Mouse (Mus musculus) heart, embryonic 15.5 days (tissue): Measurements from ENCODE around the gene Gpr161. TPM values are rescaled to one million over a fixed set of nuclear protein-coding genes. Genes with fewer than 3 reads are reported as not detected.

Source experiments
- ATAC-seq: fragments of 200-750 bp; cut with Nextera tagmentation; replicated peaks from 2 replicates; pipeline ENCODE4 v1.8.0; 2017; ENCODE audit warnings: low read depth, moderate TSS enrichment; ENCODE audit not compliant: insufficient number of reproducible peaks, insufficient read depth, low FRiP score
- H3K27ac ChIP-seq: fragments of 300-500 bp; sonication (generic); 2 replicates; pipeline ENCODE4 v1.5.1; 2015; ENCODE audit warnings: mild to moderate bottlenecking, inconsistent platforms
- H3K27me3 ChIP-seq: fragments of 300-500 bp; sonication (generic); 2 replicates; pipeline ENCODE4 v1.6.1; 2015; ENCODE audit warnings: inconsistent platforms
- H3K36me3 ChIP-seq: fragments of 300-500 bp; sonication (generic); 2 replicates; pipeline ENCODE4 v1.6.1; 2015; ENCODE audit warnings: mild to moderate bottlenecking, inconsistent platforms
- H3K4me1 ChIP-seq: fragments of 300-500 bp; sonication (generic); replicated peaks from 2 replicates; pipeline ENCODE4 v1.6.1; 2015; ENCODE audit warnings: inconsistent platforms
- H3K4me2 ChIP-seq: fragments of 300-500 bp; sonication (generic); 2 replicates; pipeline ENCODE4 v1.6.1; 2015; ENCODE audit warnings: inconsistent platforms, mild to moderate bottlenecking, moderate library complexity
- H3K4me3 ChIP-seq: fragments of 300-500 bp; sonication (generic); 2 replicates; pipeline ENCODE4 v1.5.1; 2015; ENCODE audit warnings: mild to moderate bottlenecking, inconsistent platforms
- H3K9ac ChIP-seq: fragments of 300-500 bp; sonication (generic); 2 replicates; pipeline ENCODE4 v1.6.1; 2015; ENCODE audit warnings: mild to moderate bottlenecking, inconsistent platforms
- H3K9me3 ChIP-seq: fragments of 300-500 bp; sonication (generic); replicated peaks from 2 replicates; pipeline ENCODE4 v1.6.1; 2016; ENCODE audit warnings: inconsistent platforms
- WGBS: fragments of 180-500 bp; shearing (Covaris S2); methylation state at CpG from one replicate; pipeline ENCODE4 v1.1.7; 2015; ENCODE audit warnings: mixed read lengths; 5-methylcytosine and 5-hydroxymethylcytosine counted together
- polyA plus RNA-seq: library from polyadenylated mRNA; unstranded; fragments of >200 nt; fragmentation: Nextera tagmentation; extraction: Ambion mirVana; gene quantifications from 2 replicates; pipeline ENCODE4 v1.2.1, GENCODE M21; 2015

The Gpr161 gene
- 0.47 and 0.81 TPM in 2 replicates for polyA plus RNA-seq

DNA sequence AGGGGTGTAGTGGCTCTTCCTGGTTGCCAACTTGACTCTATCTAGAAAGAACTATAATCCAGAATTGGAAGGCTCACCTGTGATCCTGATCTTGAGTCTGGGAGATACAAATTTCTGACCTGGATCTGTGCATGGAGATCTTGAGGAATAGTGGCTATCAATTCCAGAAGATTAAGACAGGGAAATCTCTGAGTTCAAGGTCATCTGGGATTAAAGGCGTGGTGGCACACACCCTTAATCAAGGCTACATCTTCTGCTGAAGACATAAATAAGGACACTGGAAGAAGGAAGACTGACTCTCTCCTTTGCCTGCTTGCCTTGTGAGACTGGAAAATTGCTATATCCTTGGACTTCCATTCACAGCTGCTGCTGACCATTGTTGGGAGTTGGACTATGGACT lies at the start of gene Gpr161:
Gpr161 (plus strand) TSS at position 301 of the 400 bp plus-strand sequence.
- Histone ChIP-seq H3K4me2 (no peak within 1 kb of the TSS), H3K4me3 (no peak within 1 kb of the TSS), H3K4me1 (no peaks in the 10 kb centered on the region), H3K27me3 (no peaks in the 10 kb centered on the region), H3K9ac (no peak within 1 kb of the TSS), H3K9me3 (no peaks in the 10 kb centered on the region), H3K27ac (no peak within 1 kb of the TSS), H3K36me3 (no peaks in the 10 kb centered on the region)
- ATAC-seq = no peak
- 85% methylated on average over 1 of the region's 1 CpGs for WGBS

DNA sequence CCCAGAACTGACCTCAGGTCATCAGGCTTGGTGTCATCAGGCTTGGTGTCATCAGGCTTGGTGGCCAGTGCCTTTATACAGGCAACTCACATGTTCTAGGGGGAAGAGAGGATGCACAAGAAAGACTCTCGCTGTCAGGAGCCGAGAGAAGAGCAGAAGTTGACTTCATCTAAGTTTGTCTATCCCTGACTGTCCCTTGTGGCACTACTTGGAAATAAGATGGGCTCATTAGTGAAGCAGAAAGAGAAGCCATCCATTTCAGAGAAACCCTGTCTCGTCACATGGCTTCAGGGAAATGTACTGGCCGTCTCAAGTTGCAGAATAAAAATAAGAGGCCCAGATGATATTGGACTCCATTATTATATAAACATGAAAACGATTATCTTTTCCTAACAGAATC lies 49.0 kb upstream of the Gpr161 start:
- Histone ChIP-seq H3K4me1 (no peaks in the 10 kb centered on the region), H3K27ac (no peak overlapping the region), H3K4me2 (no peak overlapping the region), H3K4me3 (no peak overlapping the region), H3K36me3 (no peaks in the 10 kb centered on the region), H3K9me3 (no peaks in the 10 kb centered on the region), H3K27me3 (no peaks in the 10 kb centered on the region), H3K9ac (no peak overlapping the region)
- 72% methylated on average over 5 of the region's 5 CpGs for WGBS
- no peak for ATAC-seq

DNA sequence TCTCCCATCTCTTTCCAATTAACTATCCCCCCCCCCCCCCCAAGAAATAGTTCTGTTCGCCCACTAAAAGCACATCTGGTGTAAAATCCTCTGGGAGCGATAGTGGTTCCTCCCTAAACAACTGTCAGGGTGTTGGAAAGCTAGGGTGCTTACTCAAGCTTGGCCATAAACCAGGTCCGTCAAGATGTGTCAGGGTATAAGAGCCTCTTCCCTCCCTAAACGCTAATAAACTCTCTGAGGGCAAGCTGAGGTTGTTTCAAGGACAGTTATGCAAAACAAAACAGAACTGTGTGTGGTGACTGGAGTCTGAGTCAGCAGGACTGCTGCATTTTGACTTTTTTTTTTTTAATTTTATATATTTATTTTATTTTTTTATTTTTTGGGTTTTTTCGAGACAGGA lies 48.5 kb upstream of the Gpr161 start:
- H3K4me2 ChIP-seq = no peak overlapping the region
- H3K36me3 ChIP-seq = no peaks in the 10 kb centered on the region
- no peaks in the 10 kb centered on the region for H3K4me1 ChIP-seq
- H3K9me3 ChIP-seq = no peaks in the 10 kb centered on the region
- ATAC-seq = no peak
- H3K9ac ChIP-seq = no peak overlapping the region
- no peaks in the 10 kb centered on the region for H3K27me3 ChIP-seq
- no peak overlapping the region for H3K27ac ChIP-seq
- H3K4me3 ChIP-seq = no peak overlapping the region
- 62% methylated on average over 5 of the region's 5 CpGs for WGBS

DNA sequence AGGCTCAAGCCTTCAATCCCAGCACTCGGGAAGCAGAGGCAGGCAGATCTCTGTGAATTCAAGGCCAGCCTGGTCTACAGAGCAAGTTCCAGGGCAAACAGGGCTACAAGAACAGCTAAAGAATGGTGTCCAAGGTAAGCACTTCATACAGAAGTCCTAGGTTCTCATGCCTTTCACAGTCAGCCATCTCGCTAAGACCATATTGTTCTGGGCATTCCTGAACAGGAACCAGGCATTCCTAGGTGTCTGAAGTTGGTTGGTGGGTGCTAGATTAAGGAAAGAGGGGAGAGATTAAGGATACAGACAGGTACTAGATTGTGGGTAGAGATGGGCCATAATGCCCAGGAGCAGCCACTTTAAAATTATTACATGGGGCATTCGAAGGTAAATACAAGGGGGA lies 47.8 kb upstream of the Gpr161 start:
- ATAC-seq = no peak
- H3K9me3 ChIP-seq = no peaks in the 10 kb centered on the region
- H3K27me3 ChIP-seq = no peaks in the 10 kb centered on the region
- no peak overlapping the region for H3K4me2 ChIP-seq
- no peaks in the 10 kb centered on the region for H3K36me3 ChIP-seq
- H3K4me1 ChIP-seq = peaks cover 2% of the 10 kb centered on the region; the same call in 1 of the 2 replicates
- no peak overlapping the region for H3K9ac ChIP-seq
- 85% methylated on average over 3 of the region's 3 CpGs for WGBS
- H3K4me3 ChIP-seq = no peak overlapping the region
- no peak overlapping the region for H3K27ac ChIP-seq

DNA sequence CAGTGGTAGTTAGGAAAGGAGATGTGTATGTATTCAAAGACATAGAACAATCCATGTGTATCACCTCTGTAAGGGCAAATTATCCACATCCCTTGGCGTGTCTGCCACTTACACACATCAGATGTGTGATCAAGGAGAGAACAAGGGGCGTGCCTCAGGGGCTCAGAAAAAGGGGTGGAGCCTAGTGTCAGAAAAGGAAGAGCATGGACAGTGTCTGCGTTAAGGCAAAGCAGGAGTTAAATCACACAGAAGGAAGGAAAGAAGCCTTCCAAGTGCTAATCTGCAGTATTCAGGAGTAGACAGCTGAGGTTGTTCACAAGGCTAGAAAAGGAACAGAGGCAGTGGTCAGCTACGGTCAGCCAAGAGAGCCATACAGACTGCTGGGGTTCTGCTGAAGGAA lies 46.7 kb upstream of the Gpr161 start:
- peaks cover 2% of the 10 kb centered on the region; the same call in 1 of the 2 replicates for H3K4me1 ChIP-seq
- no peak overlapping the region for H3K4me3 ChIP-seq
- no peak overlapping the region for H3K27ac ChIP-seq
- ATAC-seq = no peak
- H3K4me2 ChIP-seq = no peak overlapping the region
- 42% methylated on average over 4 of the region's 4 CpGs for WGBS
- no peaks in the 10 kb centered on the region for H3K9me3 ChIP-seq
- H3K27me3 ChIP-seq = no peaks in the 10 kb centered on the region
- H3K9ac ChIP-seq = no peak overlapping the region
- H3K36me3 ChIP-seq = no peaks in the 10 kb centered on the region

DNA sequence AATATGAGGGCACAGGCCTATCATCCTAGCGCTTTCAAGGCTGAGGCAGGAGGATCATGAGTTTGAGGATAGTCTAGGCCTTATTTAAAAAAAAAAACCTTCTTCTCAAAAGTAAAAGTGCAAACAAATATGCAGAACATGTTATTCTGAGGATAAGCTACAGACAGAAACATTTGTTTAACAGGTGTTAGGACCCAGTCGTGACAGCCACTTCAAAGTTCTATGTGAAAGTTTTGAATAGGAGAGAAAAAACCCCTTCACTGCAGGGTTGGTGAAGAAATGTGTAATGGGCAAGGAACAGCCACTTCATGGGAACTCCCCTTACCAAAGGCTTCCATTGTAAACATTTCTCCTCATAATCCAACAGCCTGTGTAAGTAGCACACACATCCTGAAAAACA lies 45.0 kb upstream of the Gpr161 start:
- H3K9me3 ChIP-seq = no peaks in the 10 kb centered on the region
- ATAC-seq = no peak

DNA sequence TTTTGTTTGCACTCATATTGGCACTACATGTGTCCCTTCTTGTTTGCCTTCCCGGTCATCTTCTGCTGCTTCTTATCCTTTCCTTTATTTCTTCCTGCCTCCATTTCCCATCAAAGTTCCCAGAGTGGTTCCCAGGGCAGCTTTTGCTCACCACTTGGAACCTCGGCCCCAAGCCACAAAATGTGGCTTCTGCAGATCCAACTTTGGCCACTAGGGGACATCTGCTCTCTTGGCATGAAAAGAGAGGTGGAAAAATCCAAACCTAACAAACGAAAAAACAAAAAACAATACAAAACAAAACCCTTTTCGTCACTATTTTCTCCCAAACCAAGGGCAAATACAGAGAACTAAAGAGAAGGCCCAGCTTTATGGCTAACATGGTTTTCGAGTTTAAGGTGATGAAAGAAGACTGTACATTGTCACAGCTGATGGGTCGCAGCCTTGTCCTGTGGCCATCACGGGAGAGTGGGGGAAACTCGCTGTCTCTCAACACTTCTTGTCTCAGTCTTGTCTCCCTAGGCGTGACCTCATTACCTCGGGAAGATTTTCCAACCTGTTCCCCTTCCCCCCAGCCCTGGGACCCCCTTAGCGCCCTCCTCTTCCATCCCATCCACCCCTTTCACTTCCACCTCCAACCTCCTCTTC lies 43.4 kb upstream of the Gpr161 start:
- Histone ChIP-seq H3K4me2 (peak overlapping the region; percentile 53), H3K9ac (no peak overlapping the region), H3K9me3 (no peaks in the 10 kb centered on the region), H3K4me3 (peak overlapping the region; percentile 30), H3K36me3 (no peaks in the 10 kb centered on the region), H3K27me3 (no peaks in the 10 kb centered on the region), H3K4me1 (peaks cover 2% of the 10 kb centered on the region; the same call in 1 of the 2 replicates), H3K27ac (no peak overlapping the region)
- WGBS = 25% methylated on average over 11 of the region's 11 CpGs
- no peak for ATAC-seq

More for the DNA sequence above, 45.0 kb upstream of the Gpr161 start:
- H3K9ac ChIP-seq = no peak overlapping the region
- H3K27ac ChIP-seq = no peak overlapping the region
- no peak overlapping the region for H3K4me3 ChIP-seq
- no peak overlapping the region for H3K4me2 ChIP-seq
- H3K4me1 ChIP-seq = peaks cover 2% of the 10 kb centered on the region; the same call in 1 of the 2 replicates
- no peaks in the 10 kb centered on the region for H3K36me3 ChIP-seq
- 81% methylated on average over 2 of the region's 2 CpGs for WGBS
- H3K27me3 ChIP-seq = no peaks in the 10 kb centered on the region

DNA sequence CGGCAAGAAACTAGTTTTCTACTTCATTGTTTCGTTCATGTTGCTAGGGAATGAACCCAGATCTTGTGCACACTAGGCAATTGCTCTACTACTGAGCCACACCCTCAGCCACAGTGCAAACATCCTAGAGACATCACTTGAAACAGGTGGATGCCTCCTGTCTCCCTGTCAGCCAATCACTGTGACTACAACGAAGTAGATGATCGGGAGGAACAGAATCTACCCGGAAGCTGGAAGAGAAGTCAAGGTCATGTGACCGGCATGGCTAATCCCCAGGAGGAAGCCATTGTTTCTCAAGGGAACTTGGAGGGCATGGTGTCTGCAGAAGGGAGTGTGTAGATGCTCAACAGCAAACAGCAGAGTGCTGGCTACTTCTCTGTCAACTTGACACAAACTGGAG lies 20.6 kb upstream of the Gpr161 start:
- no peak for ATAC-seq
- no peaks in the 10 kb centered on the region for H3K4me1 ChIP-seq
- H3K27ac ChIP-seq = no peak overlapping the region
- H3K27me3 ChIP-seq = no peaks in the 10 kb centered on the region
- H3K4me3 ChIP-seq = no peak overlapping the region
- H3K9ac ChIP-seq = no peak overlapping the region
- 83% methylated on average over 6 of the region's 6 CpGs for WGBS
- no peaks in the 10 kb centered on the region for H3K9me3 ChIP-seq
- no peaks in the 10 kb centered on the region for H3K36me3 ChIP-seq
- no peak overlapping the region for H3K4me2 ChIP-seq

DNA sequence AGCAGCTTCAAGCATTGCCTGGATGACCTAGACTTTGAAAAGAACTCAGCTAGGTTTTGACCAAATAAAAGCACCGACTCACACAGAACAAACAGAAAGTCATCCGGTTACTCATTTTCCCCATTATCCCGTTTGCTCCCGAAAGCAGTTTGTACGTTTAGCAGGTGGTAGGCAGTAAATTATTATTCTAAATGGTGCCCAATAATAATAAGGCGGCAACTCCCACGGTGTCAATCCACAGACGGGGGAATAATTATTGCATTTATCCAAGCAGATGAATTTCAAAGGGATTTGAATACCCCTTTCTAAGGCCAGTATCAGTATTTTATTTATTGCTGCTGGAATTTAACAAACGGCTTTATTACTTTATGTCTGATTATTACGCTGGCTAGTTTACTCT lies 14.8 kb upstream of the Gpr161 start:
- Histone ChIP-seq H3K4me3 (no peak overlapping the region; the same call in 1 of the 2 replicates), H3K4me1 (peaks cover 13% of the 10 kb centered on the region), H3K9ac (no peak overlapping the region), H3K27ac (peak overlapping the region; percentile 54; the same call in 1 of the 2 replicates), H3K27me3 (no peaks in the 10 kb centered on the region), H3K4me2 (peak overlapping the region; percentile 92), H3K9me3 (no peaks in the 10 kb centered on the region), H3K36me3 (no peaks in the 10 kb centered on the region)
- ATAC-seq = no peak
- 70% methylated on average over 10 of the region's 10 CpGs for WGBS

DNA sequence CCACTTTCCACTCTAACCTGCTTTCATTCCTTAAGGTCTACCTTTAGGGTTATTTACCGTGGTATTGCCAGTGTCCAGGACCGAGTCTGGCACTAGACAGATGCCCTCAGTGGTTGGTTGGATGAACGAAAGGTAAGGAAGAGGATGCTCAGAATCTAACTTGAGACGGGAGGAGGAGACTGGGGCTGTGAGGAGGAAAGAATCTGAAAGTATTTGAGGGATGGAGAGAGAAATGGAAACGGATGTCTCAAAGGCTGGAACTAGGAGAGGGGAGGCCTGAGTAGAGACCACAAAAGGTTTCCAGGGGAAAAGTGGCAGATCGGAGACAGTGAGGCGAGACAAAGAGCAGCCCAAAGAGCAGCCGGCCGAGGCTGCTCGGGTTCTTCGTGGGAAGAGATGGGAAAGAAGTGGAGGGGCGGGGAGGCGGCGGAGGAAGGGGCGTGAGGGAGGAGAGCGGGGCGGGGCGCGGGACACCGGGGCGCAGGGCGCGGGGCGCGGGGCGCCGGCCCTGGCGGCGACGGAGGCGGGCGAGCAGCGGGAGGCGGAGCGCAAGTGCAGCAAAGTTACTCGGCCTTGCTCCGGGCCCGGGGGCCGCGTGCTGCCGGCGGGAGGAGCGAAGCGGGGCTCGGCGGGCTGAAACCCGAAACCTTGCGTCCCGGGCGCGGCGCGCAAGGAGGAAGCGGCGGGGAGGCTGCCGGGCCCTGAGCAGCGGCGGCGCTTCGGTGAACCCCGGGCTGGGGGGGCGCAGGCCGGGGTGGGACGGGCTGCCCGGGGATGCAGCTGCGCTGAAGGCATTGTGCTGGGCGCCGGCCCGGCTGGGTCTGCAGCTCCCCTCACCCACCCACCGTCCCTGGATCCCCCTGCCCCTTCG lies 14.0 kb upstream of the Gpr161 start:
- H3K27ac ChIP-seq = peak overlapping the region; percentile 54
- peak overlapping the region; percentile 60 for H3K4me3 ChIP-seq
- H3K4me1 ChIP-seq = peaks cover 13% of the 10 kb centered on the region
- ATAC-seq = peak; percentile 77
- no peaks in the 10 kb centered on the region for H3K36me3 ChIP-seq
- 1% methylated on average over 67 of the region's 71 CpGs for WGBS
- H3K27me3 ChIP-seq = no peaks in the 10 kb centered on the region
- peak overlapping the region; percentile 71 for H3K9ac ChIP-seq
- H3K9me3 ChIP-seq = no peaks in the 10 kb centered on the region
- peak overlapping the region; percentile 92 for H3K4me2 ChIP-seq

DNA sequence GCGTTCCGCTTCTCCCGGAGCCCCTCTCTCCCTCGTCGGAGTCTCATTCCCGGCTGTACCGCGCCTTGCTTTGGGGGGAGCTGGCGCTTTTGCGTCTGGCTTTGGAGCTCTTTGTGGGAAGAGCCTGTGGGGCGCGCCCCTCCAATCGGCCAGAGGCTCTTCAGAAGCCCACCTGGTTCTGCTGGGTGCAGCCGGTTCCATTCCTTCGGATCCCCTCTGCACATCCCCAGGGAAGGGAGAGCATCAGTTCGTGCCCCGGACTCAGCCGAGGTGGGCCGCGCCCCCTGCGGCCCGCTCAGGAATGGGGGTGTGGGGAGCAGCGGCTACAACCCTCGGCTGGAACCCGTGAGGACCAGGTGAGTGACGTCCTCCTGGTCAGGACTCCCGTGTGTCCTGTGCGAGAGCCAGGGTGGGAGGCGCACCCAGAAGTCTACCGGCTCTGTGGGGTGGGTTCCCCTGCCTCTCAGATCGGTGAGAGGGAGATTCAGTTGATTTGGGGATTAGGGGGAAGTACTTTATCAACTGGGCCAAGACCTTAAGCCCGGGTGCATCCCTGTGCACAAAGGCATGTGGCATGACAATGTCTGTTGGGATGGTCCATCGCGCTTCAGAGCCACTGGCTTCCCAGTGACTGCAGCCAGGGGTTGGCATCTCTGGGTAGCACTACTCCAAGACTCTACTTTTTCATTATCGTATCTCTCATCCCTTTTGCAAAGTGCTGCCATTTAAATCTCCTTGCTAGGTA lies 13.2 kb upstream of the Gpr161 start:
- ATAC-seq = peak; percentile 10; the same call in 1 of the 2 replicates
- peak overlapping the region; percentile 60 for H3K4me3 ChIP-seq
- H3K4me1 ChIP-seq = peaks cover 13% of the 10 kb centered on the region
- peak overlapping the region; percentile 54 for H3K27ac ChIP-seq
- H3K4me2 ChIP-seq = peak overlapping the region; percentile 92
- 1% methylated on average over 35 of the region's 35 CpGs for WGBS
- no peaks in the 10 kb centered on the region for H3K36me3 ChIP-seq
- H3K9ac ChIP-seq = peak overlapping the region; percentile 71
- no peaks in the 10 kb centered on the region for H3K9me3 ChIP-seq
- H3K27me3 ChIP-seq = no peaks in the 10 kb centered on the region
